Mouse (Mus musculus): ENCODE data around the gene Mad2l1. TPM values are rescaled to one million over a fixed set of nuclear protein-coding genes. Genes with fewer than 3 reads are reported as not detected.

Gene Mad2l1
- polyA plus RNA-seq (2015; fragmentation: Nextera tagmentation; extraction: Ambion mirVana), result 36.3 and 43.9 TPM in 2 replicates

DNA sequence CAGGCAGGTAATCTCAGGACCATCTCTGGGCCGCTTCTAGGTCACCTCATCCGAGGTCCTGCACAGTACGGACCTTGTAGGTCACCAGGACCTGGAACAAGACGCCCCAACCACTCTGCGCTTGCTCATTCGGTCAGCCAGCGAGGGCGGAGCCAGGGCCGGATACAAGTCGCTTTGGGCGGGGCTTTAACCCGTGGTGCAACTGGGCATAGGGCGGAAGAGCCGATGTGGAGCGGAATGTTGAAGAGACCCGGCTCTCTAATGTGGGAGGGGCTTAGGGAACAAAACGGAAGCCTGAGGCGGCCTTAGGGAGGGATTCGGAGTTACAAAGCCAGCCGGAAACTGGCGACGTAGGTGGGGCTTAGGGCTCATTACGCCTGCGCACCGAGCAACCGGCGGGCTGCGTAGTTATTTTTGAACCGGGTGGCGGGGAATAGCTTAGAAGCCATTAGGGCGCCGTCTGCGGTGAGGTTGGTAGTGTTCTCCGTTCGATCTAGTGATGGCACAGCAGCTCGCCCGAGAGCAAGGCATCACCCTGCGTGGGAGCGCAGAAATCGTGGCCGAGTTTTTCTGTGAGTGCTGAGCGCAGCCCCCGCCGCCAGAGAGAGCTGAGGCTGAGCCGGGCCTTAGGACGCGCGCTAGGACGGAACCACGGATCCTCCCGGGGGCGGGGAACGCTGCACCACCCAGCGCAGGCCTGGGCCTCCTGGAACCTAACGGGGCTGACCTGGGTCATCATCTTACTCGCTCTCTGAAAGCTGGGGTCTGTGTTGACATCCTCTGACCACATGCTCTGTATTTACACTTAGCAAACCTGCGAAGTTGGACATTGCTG, at the start of gene Mad2l1:
TSS of gene Mad2l1 (plus strand) at position 363 of the 835 bp plus-strand sequence.
- H3K4me3 ChIP-seq (replicated peaks; ENCODE audit: low read length), result peak within 1 kb of the TSS; percentile 86
- WGBS, result under 1% methylated on average over 57 of the region's 57 CpGs
- H3K9me3 ChIP-seq (ENCODE audit: control insufficient read depth, low read length), result no peaks in the 10 kb centered on the region
- peak within 1 kb of the TSS; percentile 74 for H3K9ac ChIP-seq (replicated peaks; ENCODE audit: low read depth, low read length)
- H3K27ac ChIP-seq (ENCODE audit: low read length), result peak within 1 kb of the TSS; percentile 90
- H3K36me3 ChIP-seq (ENCODE audit: control insufficient read depth, insufficient read depth), result peaks cover 7% of the 10 kb centered on the region; the same call in 1 of the 2 replicates
- peaks cover 13% of the 10 kb centered on the region for H3K4me1 ChIP-seq (replicated peaks; ENCODE audit: control insufficient read depth, insufficient read depth, low read length)
- no peaks in the 10 kb centered on the region for H3K27me3 ChIP-seq (replicated peaks; ENCODE audit: control insufficient read depth, insufficient read depth, low read length)
- ATAC-seq, result peak; percentile 98
- peak within 1 kb of the TSS; percentile 88 for H3K4me2 ChIP-seq (ENCODE audit: low read length)

DNA sequence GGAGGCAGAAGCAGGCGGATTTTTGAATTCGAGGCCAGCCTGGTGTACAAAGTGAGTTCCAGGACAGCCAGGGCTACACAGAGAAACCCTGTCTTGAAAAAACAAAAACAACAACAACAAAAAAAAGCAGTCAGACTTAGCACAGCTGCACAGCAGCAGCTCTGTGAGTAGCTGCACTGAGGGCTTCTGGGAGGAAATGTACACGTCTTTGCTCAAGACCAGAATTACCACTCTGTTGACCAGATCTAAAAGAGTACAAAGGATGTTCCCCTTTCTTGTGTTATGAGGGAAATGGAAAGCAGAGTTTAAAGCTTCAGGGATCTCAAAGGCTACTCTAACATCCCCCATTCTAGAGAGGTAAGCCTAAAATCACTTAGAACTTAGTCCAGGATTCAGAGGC, 41.5 kb upstream of the Mad2l1 start:
- Histone ChIP-seq H3K9me3 (ENCODE audit: control insufficient read depth, low read length) (no peaks in the 10 kb centered on the region), H3K4me3 (replicated peaks; ENCODE audit: low read length) (no peak overlapping the region), H3K27me3 (replicated peaks; ENCODE audit: control insufficient read depth, insufficient read depth, low read length) (no peaks in the 10 kb centered on the region), H3K4me2 (ENCODE audit: low read length) (no peak overlapping the region), H3K4me1 (replicated peaks; ENCODE audit: control insufficient read depth, insufficient read depth, low read length) (no peaks in the 10 kb centered on the region), H3K27ac (ENCODE audit: low read length) (no peak overlapping the region), H3K36me3 (ENCODE audit: control insufficient read depth, insufficient read depth) (no peaks in the 10 kb centered on the region), H3K9ac (replicated peaks; ENCODE audit: low read depth, low read length) (no peak overlapping the region)
- ATAC-seq, result no peak
- WGBS, result 95% methylated on average over 3 of the region's 3 CpGs

DNA sequence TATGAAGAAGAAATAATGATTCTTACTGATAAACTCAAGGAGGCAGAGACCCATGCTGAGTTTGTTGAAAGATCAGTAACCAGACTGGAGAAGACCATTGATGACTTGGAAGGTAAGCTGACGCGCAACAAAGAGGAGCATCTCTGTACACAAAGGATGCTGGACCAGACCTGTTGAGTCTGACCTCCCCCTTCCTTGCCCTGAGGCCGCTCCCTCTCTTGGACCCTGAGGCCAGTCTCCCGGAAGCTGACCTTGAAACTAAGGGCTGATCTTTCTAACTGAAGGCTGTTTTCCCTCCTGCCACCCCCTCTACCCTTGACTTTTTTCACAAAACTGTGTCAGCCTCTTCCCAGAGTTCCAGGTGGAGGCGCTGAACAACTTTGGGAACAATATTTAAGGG, 18.8 kb upstream of the Mad2l1 start:
- H3K36me3 ChIP-seq (ENCODE audit: control insufficient read depth, insufficient read depth), result no peaks in the 10 kb centered on the region
- no peak for ATAC-seq
- no peak overlapping the region for H3K27ac ChIP-seq (ENCODE audit: low read length)
- H3K27me3 ChIP-seq (replicated peaks; ENCODE audit: control insufficient read depth, insufficient read depth, low read length), result no peaks in the 10 kb centered on the region
- 93% methylated on average over 5 of the region's 5 CpGs for WGBS
- H3K4me3 ChIP-seq (replicated peaks; ENCODE audit: low read length), result no peak overlapping the region
- H3K9me3 ChIP-seq (ENCODE audit: control insufficient read depth, low read length), result no peaks in the 10 kb centered on the region
- no peak overlapping the region for H3K4me2 ChIP-seq (ENCODE audit: low read length)
- no peaks in the 10 kb centered on the region for H3K4me1 ChIP-seq (replicated peaks; ENCODE audit: control insufficient read depth, insufficient read depth, low read length)
- H3K9ac ChIP-seq (replicated peaks; ENCODE audit: low read depth, low read length), result no peak overlapping the region

DNA sequence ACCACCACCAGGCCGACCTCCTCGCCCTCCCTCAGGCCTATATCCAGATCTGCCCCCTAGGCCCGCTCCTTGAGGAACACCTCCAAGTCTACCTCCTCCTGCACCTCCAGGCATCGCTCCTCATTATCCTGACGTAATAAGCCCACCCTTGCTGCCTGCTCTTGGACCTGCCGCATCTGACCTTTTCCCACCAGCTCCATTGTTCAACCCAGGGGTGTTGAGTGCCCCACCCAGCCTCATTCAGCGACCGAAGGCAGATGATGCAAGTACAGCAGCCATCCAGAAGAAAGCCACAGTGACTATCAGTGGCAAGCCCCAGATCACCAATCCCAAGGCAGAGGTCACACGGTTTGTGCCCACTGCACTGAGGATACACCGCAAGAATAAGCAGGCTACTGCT, 6.8 kb upstream of the Mad2l1 start:
- no peaks in the 10 kb centered on the region for H3K27me3 ChIP-seq (replicated peaks; ENCODE audit: control insufficient read depth, insufficient read depth, low read length)
- no peak overlapping the region for H3K4me2 ChIP-seq (ENCODE audit: low read length)
- H3K9ac ChIP-seq (replicated peaks; ENCODE audit: low read depth, low read length), result no peak overlapping the region
- no peak overlapping the region for H3K27ac ChIP-seq (ENCODE audit: low read length)
- no peak for ATAC-seq
- no peak overlapping the region for H3K4me3 ChIP-seq (replicated peaks; ENCODE audit: low read length)
- no peaks in the 10 kb centered on the region for H3K36me3 ChIP-seq (ENCODE audit: control insufficient read depth, insufficient read depth)
- no peaks in the 10 kb centered on the region for H3K4me1 ChIP-seq (replicated peaks; ENCODE audit: control insufficient read depth, insufficient read depth, low read length)
- H3K9me3 ChIP-seq (ENCODE audit: control insufficient read depth, low read length), result no peaks in the 10 kb centered on the region
- 96% methylated on average over 10 of the region's 10 CpGs for WGBS

DNA sequence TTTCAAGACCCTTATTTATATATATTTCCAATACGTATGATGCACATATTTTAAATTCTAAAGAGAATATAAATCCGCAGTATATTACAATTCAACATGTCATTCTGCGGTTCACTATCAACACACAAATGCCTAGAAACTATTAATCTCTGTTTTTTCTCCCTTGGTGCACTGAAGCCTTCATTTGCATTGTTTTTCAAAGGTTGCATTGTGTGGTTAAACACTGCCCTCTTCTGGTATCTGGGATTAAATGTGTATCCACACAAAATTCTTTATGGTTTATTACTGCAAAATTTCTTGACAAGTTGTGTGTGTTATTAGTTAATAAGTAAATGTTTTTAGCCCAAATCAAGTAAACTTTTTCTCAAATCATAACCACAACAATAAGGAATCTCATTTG, 1.9 kb upstream of the Mad2l1 start:
- WGBS, result 36% methylated on average over 3 of the region's 3 CpGs
- Histone ChIP-seq H3K27me3 (replicated peaks; ENCODE audit: control insufficient read depth, insufficient read depth, low read length) (no peaks in the 10 kb centered on the region), H3K9me3 (ENCODE audit: control insufficient read depth, low read length) (no peaks in the 10 kb centered on the region), H3K4me3 (replicated peaks; ENCODE audit: low read length) (no peak overlapping the region), H3K36me3 (ENCODE audit: control insufficient read depth, insufficient read depth) (no peaks in the 10 kb centered on the region), H3K4me2 (ENCODE audit: low read length) (no peak overlapping the region), H3K4me1 (replicated peaks; ENCODE audit: control insufficient read depth, insufficient read depth, low read length) (peaks cover 13% of the 10 kb centered on the region), H3K9ac (replicated peaks; ENCODE audit: low read depth, low read length) (no peak overlapping the region), H3K27ac (ENCODE audit: low read length) (no peak overlapping the region)
- no peak for ATAC-seq

GRCm38 (mm10) chr6:66534366-66534941, 736 bp upstream of the Mad2l1 start:
- H3K4me2 ChIP-seq (ENCODE audit: low read length), result peak overlapping the region; percentile 88
- ATAC-seq, result no peak
- peak overlapping the region; percentile 86 for H3K4me3 ChIP-seq (replicated peaks; ENCODE audit: low read length)
- no peaks in the 10 kb centered on the region for H3K9me3 ChIP-seq (ENCODE audit: control insufficient read depth, low read length)
- 78% methylated on average over 5 of the region's 5 CpGs for WGBS
- H3K27me3 ChIP-seq (replicated peaks; ENCODE audit: control insufficient read depth, insufficient read depth, low read length), result no peaks in the 10 kb centered on the region
- H3K4me1 ChIP-seq (replicated peaks; ENCODE audit: control insufficient read depth, insufficient read depth, low read length), result peaks cover 13% of the 10 kb centered on the region
- peak overlapping the region; percentile 90 for H3K27ac ChIP-seq (ENCODE audit: low read length)
- H3K9ac ChIP-seq (replicated peaks; ENCODE audit: low read depth, low read length), result peak overlapping the region; percentile 74
- H3K36me3 ChIP-seq (ENCODE audit: control insufficient read depth, insufficient read depth), result no peaks in the 10 kb centered on the region

DNA sequence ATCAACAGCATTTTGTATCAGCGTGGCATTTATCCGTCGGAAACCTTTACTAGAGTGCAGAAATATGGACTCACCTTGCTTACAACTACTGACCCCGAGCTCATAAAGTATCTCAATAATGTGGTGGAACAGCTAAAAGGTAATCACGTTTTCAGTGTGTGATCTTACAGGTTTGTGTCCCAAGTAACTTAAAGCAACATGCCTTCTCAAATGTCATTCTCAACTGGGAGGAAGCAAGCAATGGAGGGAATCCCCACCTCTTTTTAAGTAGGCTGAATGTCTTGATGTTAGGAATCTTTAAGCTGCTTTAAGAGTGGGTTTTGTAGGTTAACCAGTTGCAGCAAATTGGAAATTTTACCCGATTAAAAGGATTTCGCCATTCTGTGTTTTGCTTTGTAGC, 776 bp downstream of the Mad2l1 start:
- no peak overlapping the region for H3K27ac ChIP-seq (ENCODE audit: low read length)
- 15% methylated on average over 7 of the region's 7 CpGs for WGBS
- H3K4me3 ChIP-seq (replicated peaks; ENCODE audit: low read length), result peak overlapping the region; percentile 86
- H3K27me3 ChIP-seq (replicated peaks; ENCODE audit: control insufficient read depth, insufficient read depth, low read length), result no peaks in the 10 kb centered on the region
- peak overlapping the region; percentile 74 for H3K9ac ChIP-seq (replicated peaks; ENCODE audit: low read depth, low read length)
- H3K9me3 ChIP-seq (ENCODE audit: control insufficient read depth, low read length), result no peaks in the 10 kb centered on the region
- peaks cover 7% of the 10 kb centered on the region; the same call in 1 of the 2 replicates for H3K36me3 ChIP-seq (ENCODE audit: control insufficient read depth, insufficient read depth)
- peaks cover 13% of the 10 kb centered on the region for H3K4me1 ChIP-seq (replicated peaks; ENCODE audit: control insufficient read depth, insufficient read depth, low read length)
- ATAC-seq, result no peak
- peak overlapping the region; percentile 88 for H3K4me2 ChIP-seq (ENCODE audit: low read length)

- H3K9ac ChIP-seq (replicated peaks; ENCODE audit: low read depth, low read length), result no peak within 1 kb of the TSS
- no peak within 1 kb of the TSS for H3K27ac ChIP-seq (ENCODE audit: low read length)
- WGBS, result 90% methylated on average over 1 of the region's 1 CpGs
- H3K4me1 ChIP-seq (replicated peaks; ENCODE audit: control insufficient read depth, insufficient read depth, low read length), result no peaks in the 10 kb centered on the region
- H3K27me3 ChIP-seq (replicated peaks; ENCODE audit: control insufficient read depth, insufficient read depth, low read length), result no peaks in the 10 kb centered on the region
- H3K4me2 ChIP-seq (ENCODE audit: low read length), result no peak within 1 kb of the TSS
- no peaks in the 10 kb centered on the region for H3K36me3 ChIP-seq (ENCODE audit: control insufficient read depth, insufficient read depth)
- ATAC-seq, result no peak
- H3K9me3 ChIP-seq (ENCODE audit: control insufficient read depth, low read length), result no peaks in the 10 kb centered on the region
- no peak within 1 kb of the TSS for H3K4me3 ChIP-seq (replicated peaks; ENCODE audit: low read length)
These were observed 24.8 kb downstream of the Mad2l1 start, which contains the start of gene Vmn1r32 for GRCm38 (mm10) chr6:66559996-66560395. Gene Vmn1r32 (minus strand): TSS chr6:66560096.

DNA sequence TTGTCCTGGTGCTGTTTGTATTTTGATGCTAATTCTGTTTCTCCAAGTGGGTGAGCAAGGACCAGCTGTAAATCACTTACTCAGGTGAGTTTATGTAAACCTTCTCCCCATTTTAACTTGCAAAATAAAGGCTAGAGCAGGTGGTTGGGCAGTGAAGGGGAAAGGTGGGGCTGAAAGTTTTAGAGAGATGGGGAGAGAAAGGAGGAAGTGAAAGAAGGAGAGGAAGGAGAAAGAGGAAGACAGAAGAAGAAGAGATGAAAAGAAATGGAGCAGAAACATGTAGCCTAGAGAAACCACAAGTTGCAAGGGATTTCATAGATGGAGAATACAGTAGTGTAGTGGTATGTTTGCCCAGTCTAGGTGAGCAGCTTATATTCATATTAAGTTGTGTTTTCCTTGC, 60.6 kb downstream of the Mad2l1 start:
- H3K27me3 ChIP-seq (replicated peaks; ENCODE audit: control insufficient read depth, insufficient read depth, low read length), result no peaks in the 10 kb centered on the region
- no peak overlapping the region for H3K4me3 ChIP-seq (replicated peaks; ENCODE audit: low read length)
- no peaks in the 10 kb centered on the region for H3K9me3 ChIP-seq (ENCODE audit: control insufficient read depth, low read length)
- H3K4me2 ChIP-seq (ENCODE audit: low read length), result no peak overlapping the region
- H3K27ac ChIP-seq (ENCODE audit: low read length), result no peak overlapping the region
- no peaks in the 10 kb centered on the region for H3K4me1 ChIP-seq (replicated peaks; ENCODE audit: control insufficient read depth, insufficient read depth, low read length)
- H3K9ac ChIP-seq (replicated peaks; ENCODE audit: low read depth, low read length), result no peak overlapping the region
- no peaks in the 10 kb centered on the region for H3K36me3 ChIP-seq (ENCODE audit: control insufficient read depth, insufficient read depth)
- ATAC-seq, result no peak
